Mouse (Mus musculus) CH12.LX (cell line): Measurements from ENCODE around the gene Tmem59l. TPM values are rescaled to one million over a fixed set of nuclear protein-coding genes. Genes with fewer than 3 reads are reported as not detected.

Experiments used
- DNase-seq: peaks from one replicate; pipeline ENCODE4 v3.0.0-alpha.2; 2013; ENCODE audit errors: extremely low read depth
- H3K27ac ChIP-seq: 2 replicates; pipeline ENCODE4 v1.5.1; 2012; ENCODE audit warnings: low read depth, mild to moderate bottlenecking, control low read depth, moderate library complexity; ENCODE audit not compliant: insufficient read depth
- H3K27me3 ChIP-seq: replicated peaks from 2 replicates; pipeline ENCODE3; 2012; ENCODE audit warnings: inconsistent platforms
- H3K36me3 ChIP-seq, 2 experiments: replicated peaks in 1 of 2; 2 replicates each; pipeline versions ENCODE3 to v1.6.1; 2012; ENCODE audit warnings: inconsistent platforms in 1 of 2, low read length in 1 of 2, mild to moderate bottlenecking in 1 of 2, mixed read lengths in 1 of 2, moderate library complexity in 1 of 2; ENCODE audit not compliant: control insufficient read depth in 1 of 2, insufficient read depth in 1 of 2
- H3K4me1 ChIP-seq, 2 experiments: 2 replicates each; pipeline ENCODE4 v1.6.1; 2012; ENCODE audit warnings: inconsistent platforms in 1 of 2, moderate library complexity in 1 of 2; ENCODE audit not compliant: insufficient read depth in 2 of 2, control insufficient read depth in 1 of 2
- H3K4me2 ChIP-seq: 2 replicates; pipeline ENCODE4 v1.6.1; 2012; ENCODE audit warnings: low read depth, mild to moderate bottlenecking, control low read depth; ENCODE audit not compliant: poor library complexity, insufficient read depth, severe bottlenecking
- H3K4me3 ChIP-seq, 3 experiments: fragments of 150-350 bp in 1 of 3; sonication (generic) in 1 of 3; replicated peaks in 1 of 3; 2 replicates each; pipeline versions ENCODE3 to v1.5.1; 2011 to 2012; ENCODE audit warnings: low read depth in 2 of 3, low read length in 2 of 3, mild to moderate bottlenecking in 2 of 3, moderate library complexity in 2 of 3, control low read depth in 1 of 3, improper control_type of control experiment in 1 of 3, inconsistent platforms in 1 of 3, mixed read lengths in 1 of 3; ENCODE audit not compliant: poor library complexity in 1 of 3
- H3K79me2 ChIP-seq: replicated peaks from 2 replicates; pipeline ENCODE4 v1.6.1; 2012; ENCODE audit warnings: mild to moderate bottlenecking, moderate library complexity; ENCODE audit not compliant: control insufficient read depth, poor library complexity, insufficient read depth, severe bottlenecking; ENCODE audit errors: extremely low read depth
- H3K9ac ChIP-seq: 2 replicates; pipeline ENCODE4 v1.6.1; 2012; ENCODE audit warnings: low read depth, mild to moderate bottlenecking, control low read depth, moderate library complexity; ENCODE audit not compliant: insufficient read depth
- H3K9me3 ChIP-seq: replicated peaks from 2 replicates; pipeline ENCODE3; 2012; ENCODE audit warnings: low read length, inconsistent platforms, mixed read lengths
- BHLHE40 ChIP-seq: IDR thresholded peaks from 2 replicates; pipeline ENCODE4 v1.6.1; 2011; ENCODE audit warnings: mild to moderate bottlenecking, low read depth, low read length, improper control_type of control experiment
- CHD2 ChIP-seq: IDR thresholded peaks from 2 replicates; pipeline ENCODE4 v1.6.1; 2011; ENCODE audit warnings: low read length, improper control_type of control experiment
- GABPA ChIP-seq: IDR thresholded peaks from 2 replicates; pipeline ENCODE4 v1.6.1; 2012; ENCODE audit warnings: low read depth, low read length, improper control_type of control experiment, inconsistent platforms; ENCODE audit not compliant: insufficient replicate concordance
- IRF4 ChIP-seq: IDR thresholded peaks from 2 replicates; pipeline ENCODE4 v1.6.1; 2014; ENCODE audit warnings: low read depth, mild to moderate bottlenecking, inconsistent platforms, low read length, improper control_type of control experiment
- KAT2A ChIP-seq: IDR thresholded peaks from 2 replicates; pipeline ENCODE4 v1.6.1; 2012; ENCODE audit warnings: low read length, improper control_type of control experiment, inconsistent platforms; ENCODE audit not compliant: insufficient replicate concordance
- MAFK ChIP-seq: IDR thresholded peaks from 2 replicates; pipeline ENCODE4 v1.6.1; 2011; ENCODE audit warnings: low read length, improper control_type of control experiment; ENCODE audit not compliant: insufficient replicate concordance
- MAX ChIP-seq: IDR thresholded peaks from 2 replicates; pipeline ENCODE4 v1.6.1; 2011; ENCODE audit warnings: low read length, improper control_type of control experiment
- NELFE ChIP-seq: IDR thresholded peaks from 2 replicates; pipeline ENCODE4 v1.6.1; 2011; ENCODE audit warnings: low read depth, low read length, improper control_type of control experiment
- NRF1 ChIP-seq: IDR thresholded peaks from 2 replicates; pipeline ENCODE4 v1.6.1; 2014; ENCODE audit warnings: low read depth, mild to moderate bottlenecking, inconsistent platforms, low read length, improper control_type of control experiment, moderate library complexity
- PAX5 ChIP-seq: IDR thresholded peaks from 2 replicates; pipeline ENCODE4 v1.6.1; 2012; ENCODE audit warnings: low read length, inconsistent platforms, mixed read lengths
- USF1 ChIP-seq: IDR thresholded peaks from 2 replicates; pipeline ENCODE4 v1.6.1; 2014; ENCODE audit warnings: low read depth, mild to moderate bottlenecking, inconsistent platforms, low read length, improper control_type of control experiment
- USF2 ChIP-seq: conservative IDR thresholded peaks from 2 replicates; pipeline ENCODE4 v1.6.1; 2011; ENCODE audit warnings: low read depth, low read length, improper control_type of control experiment
- ZC3H11A ChIP-seq: IDR thresholded peaks from 2 replicates; pipeline ENCODE4 v1.6.1; 2012; ENCODE audit warnings: low read depth, mild to moderate bottlenecking, inconsistent platforms, low read length, improper control_type of control experiment
- ZNF384 ChIP-seq: IDR thresholded peaks from 2 replicates; pipeline ENCODE4 v1.6.1; 2012; ENCODE audit warnings: low read depth, low read length, improper control_type of control experiment, inconsistent platforms
- dilution Hi-C: fragments of 300-500 bp; cut with MboI; formaldehyde crosslinking; loops from 2 replicates; pipeline ENCODE4 v1.14.3; 2020; ENCODE audit warnings: low sequenced_read_pairs; ENCODE audit not compliant: extremely low pct_unique_long_range_greater_than_20kb, extremely low pct_ligation_motif_present
- in situ Hi-C: fragments of 300-500 bp; cut with MboI; formaldehyde crosslinking; loops from 3 replicates; pipeline ENCODE4 v1.14.3; 2019; ENCODE audit warnings: low sequenced_read_pairs, low pct_ligation_motif_present, low pct_unique_long_range_greater_than_20kb, mixed read lengths
- polyA plus RNA-seq: library from polyadenylated mRNA; unstranded; fragments of >175 nt; gene quantifications from 2 replicates; pipeline ENCODE4 v1.2.1, GENCODE M21; 2012; ENCODE audit warnings: low read depth; ENCODE audit not compliant: insufficient read length
- total RNA-seq, 2 experiments: library from RNA; depleted of rRNA; stranded (reverse); fragments of 300-350 nt in 1 of 2; fragments of >200 nt in 1 of 2; gene quantifications; 2 replicates each; pipeline ENCODE4 v1.2.3; 2012 to 2014

Tmem59l gene
- total and polyA plus RNA-seq, 3 experiments = not detected

DNA sequence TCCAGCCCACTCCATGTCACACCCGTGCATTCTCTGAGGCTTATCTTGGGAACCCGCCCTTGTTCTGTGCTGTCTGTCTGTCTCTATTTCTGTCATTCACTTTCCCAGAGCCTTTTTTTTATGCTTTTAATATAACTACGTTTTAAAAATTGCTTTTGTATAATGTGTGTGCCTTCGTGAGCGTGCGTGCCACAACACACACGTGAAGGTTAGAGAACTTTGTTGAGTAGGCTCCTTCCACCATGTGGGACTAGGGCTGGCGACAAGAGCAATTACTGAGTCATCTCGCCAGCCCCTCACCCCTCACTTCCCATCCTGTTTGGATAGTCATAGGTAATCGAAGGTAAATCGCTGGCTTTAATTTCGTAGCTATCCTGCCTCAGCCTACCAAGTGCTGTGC is 15.4 kb upstream of the Tmem59l start:
- no peaks in the 10 kb centered on the region for H3K79me2 ChIP-seq
- H3K27ac ChIP-seq = no peak overlapping the region
- in situ Hi-C loops = loop anchor here (10.0 kb wide), 1 partner anchor 88 kb away; no protein-coding TSS in a partner anchor
- dilution Hi-C loops = no loop called here
- TF ChIP-seq NRF1 (no peak), ZNF384 (no peak), USF2 (no peak), USF1 (no peak), GABPA (no peak), MAFK (no peak), ZC3H11A (no peak), KAT2A (no peak), IRF4 (no peak), MAX (no peak), PAX5 (no peak), BHLHE40 (no peak), CHD2 (no peak)
- H3K9me3 ChIP-seq = no peaks in the 10 kb centered on the region
- no peak overlapping the region for H3K4me3 ChIP-seq
- no peak overlapping the region for H3K9ac ChIP-seq
- peaks cover 3 to 28% of the 10 kb centered on the region in 2 experiments for H3K36me3 ChIP-seq
- H3K4me1 ChIP-seq = peaks cover 7 to 60% of the 10 kb centered on the region in 2 experiments
- no peak for DNase-seq
- peaks cover 20% of the 10 kb centered on the region for H3K27me3 ChIP-seq
- no peak overlapping the region for H3K4me2 ChIP-seq

DNA sequence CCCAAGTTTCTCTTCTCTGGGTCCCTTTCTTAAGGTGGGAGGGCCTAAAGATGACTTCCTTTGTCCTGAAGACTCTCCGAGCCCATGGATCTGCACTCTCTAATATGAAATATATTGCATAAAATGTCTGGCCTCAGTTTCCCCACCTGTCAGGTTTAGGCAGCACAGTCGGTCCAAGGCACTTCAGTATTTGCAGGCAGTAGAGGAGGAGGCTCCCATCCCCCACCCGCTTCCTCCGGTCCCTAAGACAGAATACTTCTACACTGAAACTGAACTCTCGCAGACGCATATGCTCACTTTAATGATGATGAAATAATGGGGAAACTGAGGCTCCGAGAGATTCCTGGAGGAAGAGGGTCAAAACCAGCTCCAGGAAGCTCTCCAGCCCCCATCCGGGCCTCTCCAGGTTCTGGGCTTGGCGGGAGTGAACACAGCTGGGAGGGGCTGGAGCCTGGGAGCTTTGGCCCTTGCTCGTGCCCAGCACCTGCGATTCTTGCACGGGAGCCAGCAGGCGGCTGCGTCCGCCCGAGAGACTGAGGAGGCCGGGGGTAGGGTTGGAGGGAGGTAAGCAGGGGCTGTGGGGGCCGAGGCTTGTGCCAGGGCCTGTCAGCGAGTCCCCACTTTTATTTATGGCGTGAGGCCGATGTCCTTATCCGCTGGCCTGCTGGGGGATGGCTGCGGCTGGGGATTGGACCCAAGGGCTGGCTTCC is 14.8 kb upstream of the Tmem59l start:
- H3K79me2 ChIP-seq = no peaks in the 10 kb centered on the region
- dilution Hi-C loops (no loop called here), in situ Hi-C loops (loop anchor here (10.0 kb wide), 1 partner anchor 87 kb away; no protein-coding TSS in a partner anchor)
- no peak overlapping the region for H3K4me2 ChIP-seq
- TF ChIP-seq MAFK = no peak
- no peak for TF ChIP-seq PAX5
- no peak for TF ChIP-seq NELFE
- H3K36me3 ChIP-seq = peaks cover 0 to 22% of the 10 kb centered on the region in 2 experiments
- H3K9me3 ChIP-seq = no peaks in the 10 kb centered on the region
- H3K9ac ChIP-seq = no peak overlapping the region
- no peak for DNase-seq
- H3K4me3 ChIP-seq = no peak overlapping the region
- peaks cover 6 to 56% of the 10 kb centered on the region in 2 experiments for H3K4me1 ChIP-seq
- no peak overlapping the region for H3K27ac ChIP-seq
- peaks cover 25% of the 10 kb centered on the region for H3K27me3 ChIP-seq
